Mouse (Mus musculus): ENCODE data around the gene Erf.

The Erf gene

DNA sequence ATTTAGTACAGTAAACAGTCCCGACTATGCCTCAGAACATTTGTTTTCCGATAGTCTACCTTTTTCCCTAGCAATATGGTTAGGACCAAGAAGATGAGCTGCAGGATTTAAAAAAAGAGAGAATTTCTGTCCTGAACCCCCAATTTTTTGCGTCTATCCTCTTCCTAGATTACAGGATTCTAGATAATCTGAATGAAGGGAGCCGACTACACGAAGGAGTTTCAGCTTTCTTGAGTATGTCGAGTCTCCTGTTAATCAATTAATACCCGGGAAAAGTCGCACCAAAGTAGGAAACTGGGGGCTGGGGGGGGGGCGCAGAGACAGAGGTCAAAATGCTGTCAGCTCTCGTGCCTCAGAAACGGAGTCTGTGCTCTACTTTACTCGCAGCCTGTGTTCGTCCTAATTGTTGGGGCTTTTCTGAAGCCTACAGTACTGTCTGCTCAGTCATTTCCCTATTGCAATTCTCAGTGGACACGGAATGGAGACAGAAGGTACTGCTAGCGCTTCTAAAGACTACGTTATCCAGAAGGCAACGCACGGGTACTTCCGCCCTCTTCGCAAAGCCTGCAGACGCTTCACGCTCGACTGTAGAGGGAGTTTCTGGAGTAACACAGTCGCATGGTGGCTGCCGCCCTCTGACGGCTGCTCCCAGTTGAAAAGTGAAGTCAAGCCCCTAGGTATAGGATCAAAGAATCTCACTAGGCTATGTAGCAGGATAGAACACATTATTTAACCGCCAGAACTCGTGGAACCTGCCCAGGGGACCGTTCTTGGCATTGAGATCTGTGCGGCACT lies 11.5 kb downstream of the Erf start:
- DNase-seq (ENCODE audit: low read depth, low spot score) = peak; percentile 91

DNA sequence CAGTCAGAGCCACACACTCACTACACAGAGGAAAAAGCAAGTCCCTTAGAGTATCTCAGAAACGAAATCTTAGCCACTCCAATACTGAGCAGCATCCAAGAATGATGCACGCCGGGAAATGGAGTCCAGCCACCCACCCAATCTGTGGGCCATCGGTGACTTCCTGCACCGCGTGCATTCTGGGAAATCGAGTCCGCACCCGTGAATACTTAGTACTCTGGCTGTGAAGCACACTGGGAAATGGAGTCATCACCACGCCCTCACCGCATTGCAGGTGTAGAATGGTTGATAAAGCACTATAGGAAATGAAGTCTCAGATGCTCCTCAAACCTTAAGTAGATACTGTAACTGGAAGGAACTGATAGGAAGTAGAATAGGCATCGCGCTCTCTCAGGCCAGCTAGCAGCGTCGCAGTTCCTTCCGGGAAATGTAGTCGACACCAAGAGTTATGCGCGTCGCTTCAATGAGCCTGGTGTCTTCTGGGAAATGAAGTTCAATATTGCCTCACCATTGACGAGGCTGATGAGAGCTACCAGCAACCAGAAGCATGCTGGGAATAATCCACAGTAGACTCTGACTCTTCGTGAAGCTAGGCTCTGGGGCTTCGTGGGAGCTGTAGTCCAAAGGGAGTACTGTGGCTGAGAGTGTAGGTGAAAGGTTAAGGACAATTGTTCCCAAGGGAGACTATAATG lies 12.4 kb downstream of the Erf start:
- DNase-seq (ENCODE audit: low read depth, low spot score) = peak; percentile 95

DNA sequence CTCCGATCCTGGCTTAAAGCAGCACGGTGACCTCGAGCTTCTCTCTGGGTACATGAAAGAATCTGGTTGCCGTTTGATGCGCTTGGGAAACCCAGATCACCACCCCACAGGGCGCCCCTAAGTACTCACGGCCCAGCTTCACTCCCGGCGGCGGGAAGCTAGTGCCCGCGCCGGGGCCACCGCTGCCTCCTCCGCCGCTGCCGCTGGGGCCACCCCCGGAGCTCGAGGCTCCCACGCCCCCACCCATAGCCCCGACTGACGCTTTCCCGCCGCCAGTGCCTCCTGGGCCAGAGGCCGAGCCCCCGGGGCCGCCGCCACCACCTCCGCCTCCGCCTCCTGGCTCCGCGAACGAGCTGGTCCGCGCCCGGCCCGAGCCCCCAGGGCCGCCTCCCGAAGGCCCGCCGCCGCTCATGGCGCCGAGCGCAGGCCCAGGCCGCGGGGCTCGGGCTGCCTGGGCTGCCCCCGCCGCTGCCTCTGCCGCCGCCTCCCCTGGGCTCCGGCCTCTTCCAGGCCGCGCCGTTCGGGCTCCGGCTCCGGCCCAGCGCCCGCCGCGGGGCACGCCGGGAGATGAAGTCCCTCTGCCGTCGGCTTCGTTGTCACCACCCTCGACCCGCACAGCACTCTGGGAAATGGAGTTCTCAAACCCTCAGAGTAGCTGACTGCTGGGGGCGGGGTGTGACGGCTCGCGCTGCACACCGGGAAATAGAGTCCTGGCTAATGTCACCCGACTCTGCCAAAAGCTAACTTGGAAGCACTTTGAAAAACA lies 13.1 kb downstream of the Erf start, which contains the start of gene Gsk3a:
Gene Gsk3a (minus strand): TSS at position 603 of the 766 bp plus-strand sequence.
- peak; percentile 96 for DNase-seq (ENCODE audit: low read depth, low spot score)

DNA sequence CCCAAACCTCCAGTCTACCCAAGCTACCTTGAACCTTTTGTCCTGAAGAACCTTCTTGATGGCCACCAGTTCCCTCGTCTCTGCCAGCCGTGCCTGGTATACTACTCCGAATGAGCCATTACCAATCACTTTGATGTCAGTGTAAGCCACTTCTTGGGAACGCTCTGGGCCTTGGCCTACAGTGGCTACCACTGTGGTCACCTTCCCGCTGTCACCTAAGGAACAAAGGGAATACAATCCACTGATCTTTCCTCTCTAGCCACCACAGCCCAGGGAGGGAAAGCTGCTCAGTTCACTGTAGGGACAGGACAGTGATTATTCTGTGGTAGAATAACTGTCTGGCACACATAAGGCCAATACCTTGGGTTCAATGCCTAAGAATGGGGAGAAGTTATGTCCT lies 15.0 kb downstream of the Erf start:
- DNase-seq (ENCODE audit: low read depth, low spot score) = no peak

DNA sequence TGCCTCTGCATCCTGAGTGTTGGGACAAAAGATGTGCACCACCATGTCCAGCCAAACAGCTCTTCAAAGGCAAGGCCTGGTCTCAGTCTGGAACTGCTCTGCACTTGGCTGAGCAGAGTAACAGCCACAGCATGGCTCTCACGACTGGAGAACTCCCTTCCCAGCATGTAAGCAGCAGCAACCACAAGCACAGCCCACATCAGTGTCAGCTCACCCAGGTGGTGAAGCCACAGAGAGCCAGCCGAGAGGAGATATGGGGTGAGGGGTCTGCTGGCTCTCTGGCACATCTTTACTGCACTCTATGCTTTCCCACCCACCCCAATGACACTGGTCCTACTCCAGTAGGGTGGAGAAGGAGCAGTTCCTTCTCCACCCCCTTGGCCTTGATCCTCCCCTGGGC lies 17.5 kb downstream of the Erf start:
- no peak for DNase-seq (ENCODE audit: low read depth, low spot score)

DNA sequence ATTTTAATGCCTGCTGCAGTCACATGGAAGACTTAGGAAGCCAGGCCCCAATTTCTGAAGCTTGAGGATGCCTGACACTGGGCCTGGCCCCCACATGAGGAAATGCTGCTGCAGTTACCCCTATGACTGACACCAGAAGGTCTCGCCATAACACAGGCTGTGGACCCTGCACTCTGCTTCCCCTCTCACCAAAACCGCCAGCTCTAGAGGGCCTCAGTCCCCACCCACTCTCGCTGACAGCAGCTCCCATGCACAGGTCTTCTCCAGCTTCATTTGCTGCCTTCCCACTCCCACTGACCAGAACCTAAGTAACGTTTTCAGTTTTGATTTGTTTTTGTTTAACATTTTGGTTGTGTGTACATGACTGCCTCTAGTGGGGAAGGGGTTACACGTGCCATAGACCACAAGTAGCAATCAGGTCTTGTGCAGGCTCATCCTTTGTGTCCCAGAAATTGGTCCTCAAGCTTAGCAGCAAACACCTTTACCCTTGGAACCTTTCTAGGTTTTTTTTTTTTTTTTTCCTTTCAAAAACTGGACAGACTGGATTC lies 18.4 kb downstream of the Erf start:
- DNase-seq (ENCODE audit: low read depth, low spot score) = no peak

DNA sequence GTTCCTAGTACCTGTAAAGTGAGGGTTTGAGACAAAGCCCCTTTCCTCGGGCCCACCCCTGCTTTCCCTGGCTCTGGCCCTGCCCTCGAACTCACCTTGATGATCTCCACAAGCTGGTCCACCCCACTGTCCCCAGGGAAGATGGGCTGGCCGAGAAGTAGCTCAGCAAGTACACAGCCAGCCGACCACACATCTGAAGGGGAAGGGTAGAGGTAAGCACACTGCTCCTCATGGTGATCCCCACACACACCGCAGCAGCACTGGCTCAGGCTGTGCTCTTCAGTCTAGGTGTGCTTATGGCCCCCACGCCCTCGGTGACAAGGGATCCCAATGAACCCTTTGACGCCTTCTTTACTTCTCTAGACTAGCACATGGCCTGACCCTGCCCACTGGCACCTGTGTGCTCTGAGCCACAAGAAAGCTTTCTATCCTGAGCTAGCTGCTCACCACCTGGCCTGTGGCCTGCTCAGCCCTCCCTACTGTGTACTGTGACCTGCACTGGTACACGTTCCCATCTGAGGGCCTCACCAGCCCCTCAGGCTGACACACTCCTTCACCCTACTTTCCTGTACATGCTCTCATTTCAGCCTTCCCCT lies 19.8 kb downstream of the Erf start:
- no peak for DNase-seq (ENCODE audit: low read depth, low spot score)

DNA sequence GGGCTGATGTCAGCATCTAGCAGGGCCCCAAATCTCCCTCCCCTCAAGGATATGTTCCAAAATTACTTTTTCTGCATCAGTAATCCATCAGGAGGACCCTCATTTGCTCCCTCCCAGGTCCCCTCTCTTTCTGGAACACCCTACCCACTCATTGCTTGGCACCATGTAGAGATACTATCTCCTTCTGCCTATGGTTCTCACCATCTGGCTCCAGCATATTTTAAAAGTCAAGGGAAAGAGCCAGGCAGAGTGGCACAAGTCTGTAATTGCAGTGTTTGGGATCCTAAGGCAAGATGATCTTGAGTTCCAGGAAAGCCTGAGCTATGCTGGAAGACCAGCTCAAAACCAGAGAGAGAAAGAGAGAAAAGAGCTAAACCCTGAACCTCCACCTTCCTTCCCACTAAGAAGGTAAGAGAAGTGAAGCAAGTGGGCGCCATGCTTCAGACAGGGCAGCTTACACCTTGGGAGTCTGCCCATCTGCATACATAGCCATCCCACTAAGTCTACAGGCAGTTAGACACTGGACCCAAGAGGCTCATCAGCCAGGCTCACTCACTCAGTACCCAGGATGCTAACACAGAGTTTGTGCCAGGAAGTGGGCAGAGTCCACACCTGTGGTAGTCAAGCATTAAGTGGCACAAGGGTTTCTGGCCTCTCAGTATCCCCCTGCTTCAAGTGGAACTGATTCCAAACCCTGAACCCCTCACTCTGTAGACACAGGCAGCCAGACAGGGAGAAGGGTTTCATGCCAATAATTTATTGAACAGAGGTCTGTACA lies 22.8 kb downstream of the Erf start:
- DNase-seq (ENCODE audit: low read depth, low spot score) = no peak

DNA sequence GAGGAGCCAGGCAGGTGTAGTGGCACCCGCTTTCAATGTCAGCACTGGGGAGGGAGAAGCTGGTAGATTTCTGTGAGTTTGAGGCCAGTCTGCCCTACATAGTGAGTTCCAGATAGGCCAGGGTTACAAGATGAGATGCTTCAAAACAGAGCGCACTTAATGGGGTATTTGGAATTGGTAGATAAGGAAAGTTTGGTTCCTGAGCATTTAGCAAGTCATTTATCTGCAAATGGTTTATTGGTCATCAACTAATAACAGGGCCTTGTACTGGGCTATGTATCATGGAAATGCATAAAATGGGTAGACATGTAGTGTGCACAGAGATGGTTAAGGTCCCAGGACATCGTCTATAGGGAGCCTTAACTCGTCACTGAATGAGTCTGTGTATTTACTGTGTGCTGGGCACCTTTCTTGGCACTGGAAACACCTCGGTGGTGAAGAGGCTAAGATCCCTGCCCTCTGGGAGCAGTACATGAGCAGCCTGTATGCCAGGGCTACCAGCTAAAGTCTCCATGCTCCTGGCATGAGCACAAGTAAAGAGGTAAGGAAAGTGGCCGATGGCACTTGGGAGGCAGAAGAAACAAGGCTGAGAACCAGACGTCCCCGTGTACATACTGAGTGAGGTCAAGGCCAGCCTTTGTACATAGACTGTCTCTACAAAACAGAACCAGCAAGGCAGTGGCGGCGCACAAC lies 28.1 kb downstream of the Erf start:
- no peak for DNase-seq (ENCODE audit: low read depth, low spot score)

DNA sequence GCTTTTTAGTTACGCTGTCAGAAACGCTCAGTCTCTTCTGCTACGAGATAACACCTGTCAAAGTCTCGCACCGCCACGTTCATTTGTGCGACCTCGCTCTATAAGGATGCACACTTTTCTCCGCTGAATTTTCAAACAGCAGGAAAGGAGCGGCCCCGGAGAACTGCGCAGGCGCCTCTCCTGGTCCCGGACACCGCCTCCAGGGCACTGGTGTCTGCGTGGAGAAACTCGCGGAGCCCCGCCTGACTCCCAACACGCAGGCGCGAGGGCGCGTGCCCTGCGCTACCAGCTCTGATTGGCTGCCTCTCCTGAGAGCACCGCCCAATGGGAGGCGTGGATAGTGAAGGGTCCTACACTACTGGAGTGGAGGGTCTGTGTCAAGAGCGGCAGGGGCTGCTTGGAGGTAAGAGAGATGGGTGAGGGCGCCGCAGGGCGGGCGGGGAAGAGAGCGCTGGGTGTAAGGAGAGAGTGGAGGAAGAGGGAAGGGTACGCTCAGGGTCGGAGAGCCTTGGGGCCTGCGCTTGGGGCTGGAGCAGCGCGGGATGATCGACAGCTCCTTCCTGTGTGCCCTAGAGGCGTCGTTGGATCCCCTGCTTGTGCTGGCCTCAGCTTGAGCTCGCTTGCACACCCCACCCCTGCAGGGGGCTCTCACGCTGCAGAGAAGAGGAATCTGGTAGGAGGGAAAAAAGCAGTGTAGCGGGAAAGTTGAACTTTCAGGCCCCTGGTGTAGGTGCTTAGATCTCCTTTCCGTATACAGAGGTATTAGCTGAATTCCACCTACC lies 29.3 kb downstream of the Erf start, which contains the start of gene Zfp526:
Gene Zfp526 (plus strand): TSS at position 324 of the 782 bp plus-strand sequence.
- DNase-seq (ENCODE audit: low read depth, low spot score) = peak; percentile 98

DNA sequence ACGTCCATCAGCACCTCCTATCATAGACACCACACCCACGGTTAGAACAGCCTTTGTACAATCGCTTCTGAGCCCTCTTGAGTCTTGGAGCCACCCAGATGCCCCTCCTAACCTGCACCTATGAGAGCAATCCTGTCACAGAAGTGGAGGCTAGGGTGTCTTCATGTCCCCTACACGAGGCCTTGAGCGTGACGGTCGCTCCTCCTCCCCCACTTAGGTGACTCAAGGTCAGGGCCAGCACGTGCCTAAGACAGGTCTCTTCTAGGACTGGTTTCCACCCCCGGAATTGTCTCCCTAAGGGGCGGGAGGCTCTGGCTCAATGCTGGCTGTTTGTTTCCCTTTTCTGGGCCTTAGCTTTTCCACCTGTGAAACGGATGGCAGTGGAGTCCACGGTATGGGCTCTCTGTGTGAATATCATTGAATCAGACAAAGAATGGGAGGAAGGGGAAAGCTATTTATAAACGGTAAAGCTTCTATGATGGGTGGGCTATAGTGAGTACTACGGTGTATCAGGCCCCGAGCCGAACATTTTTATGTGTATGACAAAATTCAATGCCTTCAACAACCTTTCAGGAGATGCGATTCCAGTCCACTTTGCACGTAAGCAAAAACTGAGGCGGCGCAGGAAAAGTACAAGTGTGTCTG lies 30.0 kb downstream of the Erf start, which contains the start of gene Dedd2:
Gene Dedd2 (minus strand): TSS at position 159 of the 645 bp plus-strand sequence.
- DNase-seq (ENCODE audit: low read depth, low spot score) = no peak

DNA sequence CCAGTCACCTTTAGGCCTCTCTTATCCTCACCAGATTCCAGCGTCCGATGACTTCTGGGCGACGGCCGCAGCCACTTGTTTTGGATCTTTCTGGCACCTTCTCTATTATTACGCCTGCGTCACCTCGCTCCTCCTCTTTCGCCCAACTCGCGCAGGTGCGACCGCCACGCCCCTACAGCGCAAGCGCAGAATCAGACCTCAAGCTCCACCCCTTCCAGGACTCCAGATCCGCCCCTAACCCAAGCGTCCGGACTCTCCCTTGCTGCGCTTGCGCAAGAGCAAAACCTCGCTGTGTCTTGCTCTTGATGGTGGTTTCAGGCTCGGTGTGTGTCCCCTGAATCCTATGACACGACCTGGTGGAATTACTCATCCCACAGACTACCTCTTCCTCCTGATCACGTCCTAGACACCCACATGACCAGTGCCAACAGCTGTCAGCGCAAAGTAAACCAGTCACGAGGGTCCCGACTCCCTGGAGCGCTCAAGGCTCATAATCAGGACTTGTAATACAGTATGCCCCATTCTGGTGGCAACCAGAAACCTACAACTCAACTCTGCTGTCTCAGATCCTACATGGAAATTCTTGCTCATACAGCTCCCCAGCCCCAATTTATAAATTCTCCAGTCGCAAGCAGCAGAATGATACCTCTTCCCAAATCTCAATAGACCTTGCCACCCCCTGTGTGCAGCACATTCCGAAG lies 30.7 kb downstream of the Erf start:
- peak; percentile 97 for DNase-seq (ENCODE audit: low read depth, low spot score)

DNA sequence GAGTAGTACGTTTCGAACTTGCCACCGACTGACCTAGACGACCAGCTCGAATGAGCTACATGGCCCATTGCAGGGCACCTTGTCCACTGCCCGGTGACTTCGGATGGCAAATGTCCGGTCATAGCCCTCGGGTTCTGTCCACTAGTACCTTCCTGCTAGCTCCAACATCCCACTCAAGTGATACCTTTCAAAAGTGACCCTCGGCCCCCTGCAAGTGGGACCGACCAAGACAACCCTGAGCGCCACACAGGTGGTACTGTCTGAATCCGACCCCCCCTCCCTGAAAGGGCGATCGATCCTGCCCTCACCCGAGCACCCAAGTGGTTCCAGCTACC lies 31.2 kb downstream of the Erf start:
- peak; percentile 29 for DNase-seq (ENCODE audit: low read depth, low spot score)

DNA sequence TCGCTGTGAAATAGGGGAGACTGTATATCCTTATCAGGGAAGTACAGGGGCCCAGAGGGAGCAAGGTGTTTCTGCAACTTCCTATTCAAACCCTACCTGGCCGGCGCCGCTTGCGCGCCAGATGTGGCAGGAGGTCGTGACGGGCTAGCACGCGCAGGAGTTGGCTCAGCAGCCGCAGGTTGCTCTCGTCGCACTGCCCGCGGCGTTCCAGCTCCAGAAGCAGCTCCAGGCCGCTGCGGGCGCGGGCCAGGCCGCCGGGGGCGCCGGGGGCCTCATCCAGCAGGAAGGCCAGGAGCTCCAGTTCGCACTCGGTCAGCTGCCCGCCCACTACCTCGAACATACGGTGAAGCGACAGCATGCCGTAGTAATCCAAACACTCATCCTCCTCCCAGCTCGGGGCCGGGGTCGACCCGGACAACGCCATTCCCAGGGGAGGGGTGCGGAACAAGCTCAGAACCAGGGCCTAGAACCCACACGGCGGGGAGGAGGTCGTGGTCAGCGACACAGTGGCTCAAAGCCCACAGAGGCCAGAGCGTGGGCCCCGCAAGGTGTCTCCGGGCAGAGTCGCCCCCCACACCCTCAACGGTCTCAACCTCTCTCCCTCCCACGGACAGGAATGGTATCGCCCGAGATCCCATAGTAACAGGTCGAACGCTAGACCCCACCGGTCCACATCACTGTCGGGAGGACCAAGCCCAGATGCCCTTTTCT lies 31.7 kb downstream of the Erf start:
- DNase-seq (ENCODE audit: low read depth, low spot score) = peak; percentile 81

DNA sequence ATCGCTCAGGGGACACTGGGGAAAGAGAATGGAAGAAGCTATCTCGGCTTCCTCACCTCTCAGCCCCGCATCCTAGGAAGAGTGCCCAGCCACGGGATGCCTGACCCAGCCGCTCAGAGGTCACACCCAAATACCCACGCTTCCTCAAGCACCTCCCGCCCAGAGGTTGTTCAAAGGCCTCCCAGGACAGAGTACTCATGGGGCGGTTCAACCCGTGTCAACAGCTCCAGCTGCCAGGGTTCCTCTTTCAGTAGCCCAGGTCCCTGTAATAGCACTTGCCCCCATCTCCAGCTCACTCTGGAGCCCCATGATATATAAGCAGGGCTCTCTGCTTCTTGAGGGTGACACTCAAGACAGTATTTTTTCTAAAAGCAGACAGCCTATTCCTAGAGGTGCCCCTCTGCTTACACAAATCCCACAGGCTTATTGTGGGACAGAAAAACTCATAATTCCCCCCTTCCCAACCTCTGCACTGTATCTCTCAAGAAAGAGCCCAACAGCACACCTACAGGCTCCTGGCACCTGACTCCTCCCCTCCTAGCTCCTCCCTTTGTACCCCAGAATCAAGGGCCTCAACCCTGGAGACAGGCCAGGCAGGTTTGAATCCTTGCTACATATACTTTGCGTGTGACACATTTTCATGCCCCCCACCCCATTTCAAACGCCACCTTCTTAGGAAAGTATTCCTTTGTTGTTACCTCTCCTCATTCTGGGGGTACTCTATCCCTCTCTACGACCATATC lies 32.7 kb downstream of the Erf start:
- DNase-seq (ENCODE audit: low read depth, low spot score) = no peak

DNA sequence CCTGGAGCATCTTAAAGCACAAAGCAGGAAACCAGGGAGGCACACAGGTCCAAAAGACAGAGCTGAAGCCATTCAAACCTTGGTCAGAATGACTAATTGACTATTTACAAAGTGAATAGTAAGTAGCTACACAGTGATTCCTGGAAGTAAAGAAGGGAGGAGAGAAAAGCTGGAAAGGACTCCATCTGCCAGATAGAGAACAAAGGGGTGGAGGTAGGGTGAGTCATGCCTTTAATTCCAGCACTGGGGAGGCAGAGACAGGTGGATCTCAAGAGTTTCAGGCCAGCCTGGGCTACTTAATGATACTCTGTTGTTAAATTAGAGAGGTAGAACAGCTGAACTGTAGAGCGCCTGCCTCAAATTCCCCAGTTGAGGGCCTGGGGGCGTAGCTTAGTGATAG lies 36.4 kb downstream of the Erf start:
- no peak for DNase-seq (ENCODE audit: low read depth, low spot score)

DNA sequence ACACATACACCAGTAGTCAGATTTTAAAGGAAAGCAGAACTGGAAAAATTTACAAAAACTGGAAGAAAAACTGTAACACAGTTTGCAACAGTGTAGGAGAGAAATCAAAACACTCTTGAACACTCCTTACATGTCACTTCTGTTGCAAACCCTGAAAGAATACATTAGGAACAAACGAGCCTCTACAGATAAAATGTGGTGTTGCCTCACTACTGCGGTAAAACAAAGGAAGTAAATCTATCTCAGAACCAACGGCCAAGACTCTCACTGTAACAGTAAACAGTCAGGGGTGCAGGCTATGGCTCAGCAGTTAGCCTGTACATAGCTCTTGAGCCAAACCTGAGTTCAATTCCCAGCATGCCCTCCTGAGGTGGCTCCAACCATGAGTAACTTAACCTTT lies 37.5 kb downstream of the Erf start:
- DNase-seq (ENCODE audit: low read depth, low spot score) = no peak

All from mesoderm, embryonic 11.5 days (tissue).